Mouse (Mus musculus) adipose tissue, adult 10 weeks (tissue): Measurements from ENCODE around the gene Rad17. TPM values are rescaled to one million over a fixed set of nuclear protein-coding genes. Genes with fewer than 3 reads are reported as not detected.

Experiments used
- polyA plus RNA-seq: library from polyadenylated mRNA; stranded (reverse); fragments of 350-450 nt; fragmentation: Illumina TruSeq; extraction: RNeasy Lipid Tissue Mini Kit (QIAGEN cat#74804); gene quantifications from one replicate; pipeline ENCODE4 v1.2.3, GENCODE M21; 2014; ENCODE audit warnings: low read depth, low replicate concordance

The Rad17 gene
- polyA plus RNA-seq = 12.3 TPM

DNA sequence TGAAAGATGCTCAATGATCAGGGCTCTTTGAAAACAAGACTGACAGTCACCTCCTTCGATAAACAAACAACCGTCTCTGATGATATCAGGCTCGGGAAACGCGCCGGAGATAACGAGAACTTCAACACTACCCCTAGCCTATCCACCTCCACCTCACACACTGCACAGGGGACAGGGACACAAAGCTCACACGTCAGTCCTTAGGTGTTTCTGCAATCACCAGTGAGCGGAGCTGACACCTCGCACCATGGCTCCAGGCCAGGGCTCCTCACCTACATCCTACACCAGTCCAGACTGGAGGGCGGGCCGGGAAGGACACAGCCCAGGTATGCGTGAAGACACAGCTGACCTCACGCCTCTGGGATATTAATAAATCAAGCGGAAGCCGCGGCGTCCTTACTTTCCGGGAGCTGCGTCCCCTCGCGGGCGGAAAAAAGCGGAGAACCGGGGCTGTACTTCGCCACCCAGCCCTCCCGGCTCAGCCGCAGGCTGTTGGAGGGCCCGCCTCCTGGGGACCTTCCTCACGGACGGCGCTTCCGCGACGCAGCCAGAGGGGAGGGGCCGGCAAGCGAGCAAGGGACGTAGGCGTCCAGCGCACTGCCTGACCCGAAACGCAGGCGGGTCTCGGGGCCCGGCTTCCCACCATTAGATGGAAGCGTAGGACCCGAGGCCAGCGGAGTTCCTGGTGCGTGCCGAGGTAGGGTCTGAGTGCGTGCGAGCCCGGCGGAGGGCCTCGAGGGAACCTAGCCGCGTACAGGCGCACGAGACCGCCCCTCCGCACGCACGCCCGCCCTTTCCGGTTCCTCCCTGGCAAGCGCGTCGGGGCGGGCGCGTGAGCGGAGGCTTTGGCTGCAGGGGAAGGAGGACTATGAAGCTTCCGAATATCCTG, at the start of gene Rad17, which contains the start of gene Ak6:
Gene Rad17, minus strand, starts transcription at position 502 of the 889 bp plus-strand sequence.
Gene Ak6, plus strand, starts transcription at position 430 of the 889 bp plus-strand sequence.

DNA sequence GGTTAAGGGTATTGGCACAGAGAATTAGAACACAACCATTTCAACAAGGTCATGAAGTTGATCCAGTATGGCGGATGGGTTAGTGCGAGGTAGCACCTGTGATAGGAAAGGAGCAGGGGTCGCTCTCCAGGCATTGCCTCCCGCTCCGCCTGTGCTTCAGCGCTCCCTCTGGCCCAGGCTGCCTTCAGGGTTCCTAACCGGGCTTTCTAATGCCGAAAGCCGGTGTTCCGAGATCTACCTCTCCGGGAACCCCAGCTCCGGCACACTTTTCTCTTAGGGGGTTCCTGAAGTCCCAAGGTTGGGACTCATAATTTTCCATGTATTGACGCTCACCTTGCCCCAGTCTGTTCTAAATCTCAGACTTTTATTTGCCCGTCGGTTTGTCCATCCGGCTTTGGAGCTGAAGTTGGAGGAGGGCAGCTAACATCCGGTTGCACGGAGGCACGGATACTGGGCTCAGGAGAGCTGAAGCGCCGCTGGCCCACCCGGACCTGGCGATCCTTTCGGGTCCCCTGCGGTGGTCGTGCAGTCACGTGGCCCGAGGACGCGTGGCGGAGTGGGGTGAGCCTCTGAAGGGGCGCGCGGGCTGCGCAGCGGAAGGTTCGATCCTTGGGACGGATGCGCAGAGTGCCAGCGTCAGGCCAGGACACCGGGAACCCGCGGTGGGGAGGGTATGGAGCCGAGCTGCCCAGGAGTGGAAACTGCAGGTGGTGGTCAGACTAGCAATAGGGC, 18.6 kb upstream of the Rad17 start, which contains the start of gene Ccdc125:
Gene Ccdc125, plus strand, starts transcription at position 427 of the 732 bp plus-strand sequence.

DNA sequence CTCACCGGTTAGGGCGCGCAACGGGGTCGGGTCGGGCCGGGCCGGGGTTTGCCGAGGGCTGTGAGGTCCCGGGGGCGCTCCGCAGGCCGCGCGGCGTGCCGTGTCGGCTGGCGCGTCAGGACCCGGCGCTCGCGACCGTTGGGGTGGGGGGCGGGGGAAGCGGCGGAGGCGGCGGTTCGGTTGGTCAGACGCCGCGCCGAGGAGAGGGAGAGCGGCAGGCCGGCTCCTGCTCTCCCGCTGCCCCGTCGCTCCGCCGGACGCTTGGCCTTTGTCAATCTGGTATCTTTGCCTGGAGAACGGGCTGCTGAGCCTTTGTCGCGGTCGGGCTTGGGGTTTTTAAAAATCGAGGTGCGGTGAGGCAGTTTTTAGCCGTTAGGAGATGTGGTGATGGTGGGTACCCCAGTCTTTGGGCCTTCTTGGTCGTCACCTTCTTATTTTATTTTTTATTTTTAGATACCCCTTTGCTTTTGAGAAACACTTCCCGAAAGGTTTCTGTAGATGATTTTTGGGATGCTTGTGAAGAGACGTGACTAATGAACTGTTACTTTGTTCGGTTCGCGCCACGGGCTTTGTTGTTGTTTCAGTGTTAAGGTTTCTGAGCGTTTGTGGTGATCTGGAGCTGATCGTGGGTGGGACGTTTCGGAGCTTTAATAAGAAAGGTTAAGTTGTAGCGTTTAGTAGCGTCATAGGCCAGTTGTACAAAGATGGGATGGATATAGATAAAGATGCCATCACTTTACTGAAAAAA, 762 bp upstream of the Rad17 start, which contains the start of gene Taf9:
Gene Taf9, plus strand, starts transcription at position 141 of the 748 bp plus-strand sequence.

DNA sequence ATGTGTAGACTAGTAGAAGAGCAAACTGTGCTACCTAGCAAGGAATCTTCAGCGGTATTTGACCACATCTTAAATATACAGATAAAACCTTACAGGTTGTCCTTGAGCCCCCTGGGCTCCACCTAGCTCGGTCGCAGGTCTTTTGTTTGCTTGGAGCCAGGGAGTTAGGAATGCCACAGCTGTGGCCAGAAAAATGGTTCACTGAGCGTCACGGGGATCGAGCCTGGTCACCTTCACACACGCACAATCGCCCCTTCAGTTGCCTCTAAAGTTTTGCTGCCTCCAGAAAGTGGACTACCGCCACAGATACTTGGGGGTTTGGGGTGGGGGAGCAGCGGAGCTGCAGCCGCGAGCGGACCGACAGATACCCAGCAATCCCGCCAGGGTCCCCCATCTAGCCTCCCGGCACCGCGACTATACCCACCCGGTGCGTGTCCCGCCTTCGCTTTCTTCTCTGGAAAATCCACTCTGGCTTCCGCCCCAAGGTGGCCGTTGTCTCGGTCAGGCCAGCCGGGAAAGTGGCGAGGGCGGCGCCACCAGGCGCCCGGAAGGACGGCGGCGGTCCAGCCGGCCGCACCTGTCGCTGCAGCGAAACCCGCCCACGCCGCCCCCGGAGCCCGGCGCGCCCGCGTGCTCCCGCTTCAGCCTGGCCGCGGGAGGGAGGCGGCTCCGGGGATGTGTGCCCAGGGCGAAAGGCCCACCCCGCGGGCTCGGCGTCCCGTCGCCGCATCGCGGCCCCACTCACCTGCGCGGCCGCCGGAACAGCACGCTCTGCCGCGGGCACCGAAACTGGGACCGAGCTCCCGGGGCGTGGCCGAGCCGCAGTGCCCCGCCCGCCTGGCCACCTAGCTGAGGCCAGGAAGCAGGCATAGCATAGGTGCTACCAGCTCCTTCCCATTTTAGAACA, 34.4 kb downstream of the Rad17 start, which contains the start of gene Marveld2:
Gene Marveld2, minus strand, starts transcription at position 791 of the 907 bp plus-strand sequence.

Other genes with a start within 250 kb of the Rad17 start
- 0.51 TPM for gene Naip1, start 198.2 kb downstream of the Rad17 start, polyA plus RNA-seq
- gene Gtf2h2, start 158.5 kb downstream of the Rad17 start, polyA plus RNA-seq = 27.9 TPM
- gene Ocln, start 98.3 kb downstream of the Rad17 start, polyA plus RNA-seq = 19.3 TPM
- gene Marveld2, start 34.1 kb downstream of the Rad17 start, polyA plus RNA-seq = 10.7 TPM
- gene Ak6, start 72 bp downstream of the Rad17 start, polyA plus RNA-seq = 88.8 TPM
- gene Taf9, start 528 bp upstream of the Rad17 start, polyA plus RNA-seq = 27.4 TPM
- 5.3 TPM for gene Ccdc125, start 18.7 kb upstream of the Rad17 start, polyA plus RNA-seq
- gene Cdk7, start 79.9 kb upstream of the Rad17 start, polyA plus RNA-seq = 34.2 TPM
- gene Mrps36, start 93.6 kb upstream of the Rad17 start, polyA plus RNA-seq = 47.8 TPM
- 1.3 TPM for gene Cenph, start 124.8 kb upstream of the Rad17 start, polyA plus RNA-seq
- gene Ccnb1, start 135.5 kb upstream of the Rad17 start, polyA plus RNA-seq = 3.6 TPM
- 45.5 TPM for gene Slc30a5, start 182.4 kb upstream of the Rad17 start, polyA plus RNA-seq